Mouse (Mus musculus): ENCODE results near the gene Arhgap24. TPM values are rescaled to one million over a fixed set of nuclear protein-coding genes. Genes with fewer than 3 reads are reported as not detected.

Arhgap24 gene
- total and polyA plus RNA-seq, 3 experiments: 34.7 to 51.6 (median 47.9) TPM

DNA sequence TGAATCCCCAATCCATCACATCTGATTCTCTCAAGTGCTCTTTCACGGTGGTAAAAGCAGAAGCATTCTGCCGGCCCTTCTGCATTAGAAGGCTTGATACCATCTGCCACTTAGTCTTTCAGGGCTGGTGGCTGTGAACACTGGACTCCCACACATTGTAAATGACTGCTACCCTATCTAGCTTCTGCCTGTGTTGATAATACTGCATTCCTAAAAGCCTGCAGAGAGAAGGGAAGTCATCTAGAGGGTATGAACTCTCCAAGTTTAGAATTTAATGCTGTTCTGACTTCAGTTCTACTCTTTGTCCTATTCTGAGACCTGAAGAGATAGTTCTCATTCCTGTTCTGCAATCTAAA, 271.1 kb downstream of the Arhgap24 start:
- DNase-seq (ENCODE audit: extremely low read depth): no peak
- no peaks in the 10 kb centered on the region for H3K9me3 ChIP-seq (replicated peaks; ENCODE audit: low read length)
- in situ Hi-C loops (cut with MboI; ENCODE audit: low pct_ligation_motif_present, low pct_unique_long_range_greater_than_20kb, low sequenced_read_pairs): no loop called here
- no peak overlapping the region for H3K27ac ChIP-seq (ENCODE audit: insufficient read depth, low read depth)
- H3K27me3 ChIP-seq (replicated peaks): no peaks in the 10 kb centered on the region
- no peak overlapping the region for H3K4me3 ChIP-seq (replicated peaks in 1 of 3; ENCODE audit: low read depth in 2 of 3, low read length in 2 of 3, poor library complexity in 1 of 3)
- dilution Hi-C loops (cut with MboI; ENCODE audit: extremely low pct_ligation_motif_present, extremely low pct_unique_long_range_greater_than_20kb, low sequenced_read_pairs): no loop called here
- peaks cover 0 to 51% of the 10 kb centered on the region in 2 experiments for H3K36me3 ChIP-seq (replicated peaks in 1 of 2; ENCODE audit: control insufficient read depth in 1 of 2, insufficient read depth in 1 of 2, low read length in 1 of 2)
- no peak overlapping the region for H3K9ac ChIP-seq (ENCODE audit: insufficient read depth, low read depth)
- peaks cover 0 to 7% of the 10 kb centered on the region in 2 experiments; a peak in 2 of 4 replicates for H3K4me1 ChIP-seq (ENCODE audit: control insufficient read depth in 1 of 2, insufficient read depth in 2 of 2)
- no peak for TF ChIP-seq UBTF (IDR thresholded peaks at IDR 0.05; ENCODE audit: low read depth, low read length)
- TF ChIP-seq TBP (conservative IDR thresholded peaks at IDR 0.05; ENCODE audit: low read depth, low read length): no peak
- TF ChIP-seq ZNF384 (IDR thresholded peaks at IDR 0.05; ENCODE audit: low read depth, low read length): no peak
- no peaks in the 10 kb centered on the region for H3K79me2 ChIP-seq (replicated peaks; ENCODE audit: control insufficient read depth, extremely low read depth, insufficient read depth, poor library complexity, severe bottlenecking)
- no peak overlapping the region for H3K4me2 ChIP-seq (ENCODE audit: insufficient read depth, low read depth, poor library complexity, severe bottlenecking)

DNA sequence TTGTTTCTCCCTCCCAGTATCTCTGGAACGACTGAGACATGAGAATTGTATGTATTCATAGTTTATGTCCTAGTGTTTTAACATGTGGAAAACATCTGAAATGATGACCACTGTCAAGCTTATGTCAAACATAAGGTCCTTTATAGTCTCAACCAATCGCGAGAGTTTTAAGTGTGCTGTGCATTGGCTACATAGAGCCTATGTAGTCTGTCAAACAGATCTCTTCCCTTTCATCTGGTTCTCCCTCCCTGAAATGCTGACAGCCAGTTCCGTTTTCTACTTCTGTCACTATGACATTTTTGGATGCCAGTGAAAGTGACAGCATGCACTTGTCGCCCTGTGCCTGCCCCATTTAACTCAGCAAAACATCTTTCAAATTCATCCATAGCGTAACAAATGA, 275.8 kb downstream of the Arhgap24 start:
- Histone ChIP-seq H3K27ac (ENCODE audit: insufficient read depth, low read depth) (no peak overlapping the region), H3K36me3 (replicated peaks in 1 of 2; ENCODE audit: control insufficient read depth in 1 of 2, insufficient read depth in 1 of 2, low read length in 1 of 2) (peaks cover 0 to 27% of the 10 kb centered on the region in 2 experiments), H3K79me2 (replicated peaks; ENCODE audit: control insufficient read depth, extremely low read depth, insufficient read depth, poor library complexity, severe bottlenecking) (no peaks in the 10 kb centered on the region), H3K9me3 (replicated peaks; ENCODE audit: low read length) (no peaks in the 10 kb centered on the region), H3K4me2 (ENCODE audit: insufficient read depth, low read depth, poor library complexity, severe bottlenecking) (no peak overlapping the region), H3K4me3 (replicated peaks in 1 of 3; ENCODE audit: low read depth in 2 of 3, low read length in 2 of 3, poor library complexity in 1 of 3) (no peak overlapping the region), H3K9ac (ENCODE audit: insufficient read depth, low read depth) (no peak overlapping the region), H3K27me3 (replicated peaks) (no peaks in the 10 kb centered on the region), H3K4me1 (ENCODE audit: control insufficient read depth in 1 of 2, insufficient read depth in 2 of 2) (peaks cover 0 to 23% of the 10 kb centered on the region in 2 experiments; a peak in 2 of 4 replicates)
- in situ Hi-C loops (cut with MboI; ENCODE audit: low pct_ligation_motif_present, low pct_unique_long_range_greater_than_20kb, low sequenced_read_pairs) (no loop called here), dilution Hi-C loops (cut with MboI; ENCODE audit: extremely low pct_ligation_motif_present, extremely low pct_unique_long_range_greater_than_20kb, low sequenced_read_pairs) (no loop called here)
- TF ChIP-seq RAD21 (IDR thresholded peaks at IDR 0.05; ENCODE audit: low read depth, low read length) (no peak), KAT2A (IDR thresholded peaks at IDR 0.05; ENCODE audit: insufficient replicate concordance, low read length) (no peak), PAX5 (IDR thresholded peaks at IDR 0.05; ENCODE audit: low read length) (no peak), E2F4 (IDR thresholded peaks at IDR 0.05; ENCODE audit: insufficient replicate concordance, low read depth, low read length) (no peak), ELF1 (IDR thresholded peaks at IDR 0.05; ENCODE audit: low read depth, low read length) (no peak), HCFC1 (IDR thresholded peaks at IDR 0.05; ENCODE audit: low read depth, low read length) (no peak), MXI1 (IDR thresholded peaks at IDR 0.05; ENCODE audit: low read depth, low read length) (no peak), USF1 (IDR thresholded peaks at IDR 0.05; ENCODE audit: low read depth, low read length) (no peak), ZNF384 (IDR thresholded peaks at IDR 0.05; ENCODE audit: low read depth, low read length) (no peak), EP300 (IDR thresholded peaks at IDR 0.05; ENCODE audit: low read length) (no peak), GABPA (IDR thresholded peaks at IDR 0.05; ENCODE audit: insufficient replicate concordance, low read depth, low read length) (no peak), MYC (IDR thresholded peaks at IDR 0.05; ENCODE audit: low read depth, low read length) (no peak), ZC3H11A (IDR thresholded peaks at IDR 0.05; ENCODE audit: low read depth, low read length) (no peak), RCOR1 (conservative IDR thresholded peaks at IDR 0.05; ENCODE audit: low read depth, low read length) (no peak), JUN (IDR thresholded peaks at IDR 0.05; ENCODE audit: insufficient read depth, low read depth, low read length) (no peak), TBP (conservative IDR thresholded peaks at IDR 0.05; ENCODE audit: low read depth, low read length) (no peak), SIN3A (IDR thresholded peaks at IDR 0.05; ENCODE audit: low read length) (no peak), POLR2A (IDR thresholded peaks at IDR 0.05; ENCODE audit: low read depth, low read length) (no peak), BHLHE40 (IDR thresholded peaks at IDR 0.05; ENCODE audit: low read depth, low read length) (no peak)
- no peak for DNase-seq (ENCODE audit: extremely low read depth)
